Mouse (Mus musculus): Measurements from ENCODE around the gene Gm20388. TPM values are rescaled to one million over a fixed set of nuclear protein-coding genes. Genes with fewer than 3 reads are reported as not detected.

Gene Gm20388
- polyA plus RNA-seq, 1 experiment = 23.9 TPM

DNA sequence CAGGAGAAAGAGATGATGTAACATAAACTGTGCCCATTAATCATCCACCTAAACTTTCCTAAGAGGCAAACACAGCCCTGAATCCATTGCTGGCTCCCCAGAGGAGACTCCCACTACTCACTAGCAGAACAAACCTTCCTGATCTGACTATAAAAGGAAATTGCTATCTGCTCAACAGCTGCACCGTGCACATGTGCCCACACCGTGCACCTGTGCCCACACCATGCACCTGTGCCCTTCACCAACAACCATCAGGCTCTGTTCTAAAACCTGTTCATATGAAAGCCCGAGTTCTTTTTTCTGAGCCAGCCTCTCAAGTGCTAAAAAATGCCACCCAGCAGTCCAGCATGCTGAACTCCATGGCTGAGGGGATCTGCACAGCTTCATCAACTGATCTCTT lies 4004.0 kb downstream of the Gm20388 start:
- H3K27ac ChIP-seq (ENCODE audit: insufficient read depth, low read length) = no peak overlapping the region
- TF ChIP-seq CTCF (IDR thresholded peaks at IDR 0.05; ENCODE audit: extremely low read depth, insufficient read depth, low read length) (no peak), POLR2A (IDR thresholded peaks at IDR 0.05; ENCODE audit: extremely low read depth, insufficient read depth, low read length) (no peak)
- H3K4me3 ChIP-seq (ENCODE audit: insufficient read depth, low read length) = no peak overlapping the region
- H3K4me1 ChIP-seq (ENCODE audit: control insufficient read depth, insufficient read depth, low read length) = 0 out of 2 replicates have a peak, but pooled peaks cover 1% of the 10 kb centered on the region

GRCm38 (mm10) chr8:123924719-123925118 lies 4014.1 kb downstream of the Gm20388 start:
- no peak for TF ChIP-seq POLR2A (IDR thresholded peaks at IDR 0.05; ENCODE audit: extremely low read depth, insufficient read depth, low read length)
- peak; percentile 99 for TF ChIP-seq CTCF (IDR thresholded peaks at IDR 0.05; ENCODE audit: extremely low read depth, insufficient read depth, low read length)
- Histone ChIP-seq H3K27ac (ENCODE audit: insufficient read depth, low read length) (no peak overlapping the region), H3K4me1 (ENCODE audit: control insufficient read depth, insufficient read depth, low read length) (no peaks in the 10 kb centered on the region), H3K4me3 (ENCODE audit: insufficient read depth, low read length) (no peak overlapping the region)

DNA sequence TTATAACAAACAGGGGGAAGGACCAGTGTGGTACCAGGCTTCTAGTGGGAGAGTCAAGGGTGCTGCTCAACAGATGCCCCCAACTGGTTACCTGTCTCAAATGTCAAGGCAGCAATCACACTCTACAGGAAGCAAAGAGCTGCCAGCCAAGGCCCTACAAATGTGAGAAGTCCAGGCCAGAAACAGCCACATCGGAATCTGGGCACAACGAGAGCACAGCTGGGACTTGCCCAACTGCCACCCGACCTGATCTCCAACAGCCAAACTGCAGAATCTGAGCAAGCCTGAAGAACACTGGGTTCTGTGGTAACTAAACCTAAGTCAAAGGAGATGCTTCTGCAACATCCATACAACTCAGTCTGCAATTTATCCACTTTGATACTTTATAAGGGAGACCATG lies 4015.0 kb downstream of the Gm20388 start:
- no peak overlapping the region for H3K27ac ChIP-seq (ENCODE audit: insufficient read depth, low read length)
- TF ChIP-seq CTCF (IDR thresholded peaks at IDR 0.05; ENCODE audit: extremely low read depth, insufficient read depth, low read length) (no peak), POLR2A (IDR thresholded peaks at IDR 0.05; ENCODE audit: extremely low read depth, insufficient read depth, low read length) (no peak)
- no peak overlapping the region for H3K4me3 ChIP-seq (ENCODE audit: insufficient read depth, low read length)
- H3K4me1 ChIP-seq (ENCODE audit: control insufficient read depth, insufficient read depth, low read length) = no peaks in the 10 kb centered on the region

DNA sequence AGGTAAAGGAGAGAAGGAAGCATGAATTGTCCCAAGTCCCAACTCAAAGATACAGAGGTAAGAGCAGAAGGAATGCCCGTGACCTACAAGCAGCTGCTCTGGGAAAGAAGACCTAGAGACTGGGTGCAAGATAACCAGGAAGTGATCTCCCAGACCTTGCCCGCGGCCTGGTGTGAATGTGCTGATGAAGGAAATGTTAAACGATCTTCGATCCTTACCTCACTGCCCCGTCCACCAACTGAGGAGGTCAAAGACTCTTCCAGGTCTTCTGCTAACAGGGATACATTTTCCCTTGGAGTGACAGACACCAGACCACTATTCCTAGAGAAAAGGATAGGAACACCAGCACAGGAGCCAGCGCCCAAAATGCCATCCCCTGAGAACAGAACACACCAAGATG lies 4018.4 kb downstream of the Gm20388 start:
- TF ChIP-seq CTCF (IDR thresholded peaks at IDR 0.05; ENCODE audit: extremely low read depth, insufficient read depth, low read length) (no peak), POLR2A (IDR thresholded peaks at IDR 0.05; ENCODE audit: extremely low read depth, insufficient read depth, low read length) (no peak)
- H3K27ac ChIP-seq (ENCODE audit: insufficient read depth, low read length) = no peak overlapping the region

GRCm38 (mm10) chr8:123948942-123949685 lies 4038.5 kb downstream of the Gm20388 start, which contains the start of gene Nup133:
Gene Nup133, minus strand, starts transcription at chr8:123949265.
- no peak for TF ChIP-seq CTCF (IDR thresholded peaks at IDR 0.05; ENCODE audit: extremely low read depth, insufficient read depth, low read length)
- TF ChIP-seq POLR2A (IDR thresholded peaks at IDR 0.05; ENCODE audit: extremely low read depth, insufficient read depth, low read length) = peak; percentile 83
- Histone ChIP-seq H3K27ac (ENCODE audit: insufficient read depth, low read length) (no peak within 1 kb of the TSS), H3K4me1 (ENCODE audit: control insufficient read depth, insufficient read depth, low read length) (peaks cover 2% of the 10 kb centered on the region), H3K4me3 (ENCODE audit: insufficient read depth, low read length) (peak within 1 kb of the TSS; percentile 63)

More for the DNA sequence above, 4018.4 kb downstream of the Gm20388 start:
- no peak overlapping the region for H3K4me3 ChIP-seq (ENCODE audit: insufficient read depth, low read length)
- H3K4me1 ChIP-seq (ENCODE audit: control insufficient read depth, insufficient read depth, low read length) = no peaks in the 10 kb centered on the region

DNA sequence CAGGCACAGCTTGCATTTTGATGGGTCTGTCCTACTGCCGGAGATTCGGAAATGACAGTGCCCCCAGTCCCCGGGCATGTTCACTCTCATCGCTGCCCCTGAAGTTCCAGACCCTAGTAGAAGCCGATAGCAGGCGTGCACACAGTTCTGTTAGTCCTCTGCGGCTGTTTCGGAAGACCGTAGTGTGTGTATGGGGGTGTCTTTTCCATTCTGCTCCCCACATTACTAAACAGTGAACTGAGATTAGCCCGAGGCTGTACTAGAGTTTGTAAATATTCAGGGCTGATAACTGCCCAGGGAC lies 4039.0 kb downstream of the Gm20388 start:
- TF ChIP-seq POLR2A (IDR thresholded peaks at IDR 0.05; ENCODE audit: extremely low read depth, insufficient read depth, low read length) = no peak
- TF ChIP-seq CTCF (IDR thresholded peaks at IDR 0.05; ENCODE audit: extremely low read depth, insufficient read depth, low read length) = no peak
- peaks cover 2% of the 10 kb centered on the region for H3K4me1 ChIP-seq (ENCODE audit: control insufficient read depth, insufficient read depth, low read length)
- no peak overlapping the region for H3K27ac ChIP-seq (ENCODE audit: insufficient read depth, low read length)
- peak overlapping the region; percentile 63 for H3K4me3 ChIP-seq (ENCODE audit: insufficient read depth, low read length)

GRCm38 (mm10) chr8:123950077-123950802 lies 4039.6 kb downstream of the Gm20388 start:
- peaks cover 2% of the 10 kb centered on the region for H3K4me1 ChIP-seq (ENCODE audit: control insufficient read depth, insufficient read depth, low read length)
- H3K27ac ChIP-seq (ENCODE audit: insufficient read depth, low read length) = no peak overlapping the region
- TF ChIP-seq POLR2A (IDR thresholded peaks at IDR 0.05; ENCODE audit: extremely low read depth, insufficient read depth, low read length) (no peak), CTCF (IDR thresholded peaks at IDR 0.05; ENCODE audit: extremely low read depth, insufficient read depth, low read length) (peak; percentile 64)
- peak overlapping the region; percentile 63 for H3K4me3 ChIP-seq (ENCODE audit: insufficient read depth, low read length)

DNA sequence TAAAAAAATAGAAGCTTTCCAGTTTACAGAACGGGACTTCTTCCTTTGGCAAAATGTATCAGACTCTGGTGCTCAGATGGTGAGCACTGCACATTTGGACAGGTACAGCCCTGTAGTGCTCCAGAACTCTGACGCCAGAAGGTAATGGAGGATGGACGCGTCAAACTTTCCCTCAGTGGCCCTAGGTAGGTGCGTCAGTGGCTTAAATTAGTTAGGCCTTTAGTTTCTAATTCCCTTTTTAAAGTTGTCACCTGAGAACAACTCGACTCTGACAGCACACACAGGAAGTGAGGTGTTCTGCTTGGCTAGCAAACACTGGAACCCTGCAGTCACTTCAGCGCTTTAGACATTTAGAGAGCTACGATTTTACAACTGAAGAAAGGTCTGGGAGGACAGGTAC lies 4043.0 kb downstream of the Gm20388 start:
- no peaks in the 10 kb centered on the region for H3K4me1 ChIP-seq (ENCODE audit: control insufficient read depth, insufficient read depth, low read length)
- H3K27ac ChIP-seq (ENCODE audit: insufficient read depth, low read length) = no peak overlapping the region
- TF ChIP-seq CTCF (IDR thresholded peaks at IDR 0.05; ENCODE audit: extremely low read depth, insufficient read depth, low read length) = no peak
- TF ChIP-seq POLR2A (IDR thresholded peaks at IDR 0.05; ENCODE audit: extremely low read depth, insufficient read depth, low read length) = no peak
- H3K4me3 ChIP-seq (ENCODE audit: insufficient read depth, low read length) = no peak overlapping the region

GRCm38 (mm10) chr8:123954246-123954645 lies 4043.6 kb downstream of the Gm20388 start:
- Histone ChIP-seq H3K4me3 (ENCODE audit: insufficient read depth, low read length) (no peak overlapping the region), H3K4me1 (ENCODE audit: control insufficient read depth, insufficient read depth, low read length) (no peaks in the 10 kb centered on the region), H3K27ac (ENCODE audit: insufficient read depth, low read length) (no peak overlapping the region)
- TF ChIP-seq CTCF (IDR thresholded peaks at IDR 0.05; ENCODE audit: extremely low read depth, insufficient read depth, low read length) (no peak), POLR2A (IDR thresholded peaks at IDR 0.05; ENCODE audit: extremely low read depth, insufficient read depth, low read length) (no peak)

- no peak for TF ChIP-seq POLR2A (IDR thresholded peaks at IDR 0.05; ENCODE audit: extremely low read depth, insufficient read depth, low read length)
- TF ChIP-seq CTCF (IDR thresholded peaks at IDR 0.05; ENCODE audit: extremely low read depth, insufficient read depth, low read length) = no peak
- H3K4me1 ChIP-seq (ENCODE audit: control insufficient read depth, insufficient read depth, low read length) = no peaks in the 10 kb centered on the region
- no peak overlapping the region for H3K27ac ChIP-seq (ENCODE audit: insufficient read depth, low read length)
- H3K4me3 ChIP-seq (ENCODE audit: insufficient read depth, low read length) = no peak overlapping the region
Measured at GRCm38 (mm10) chr8:123958130-123958529, 4047.5 kb downstream of the Gm20388 start.

Data from cortical plate, adult 2 months (tissue).